Mouse (Mus musculus): ENCODE measurements around the gene Rpl13a.

- no peak for TF ChIP-seq MAX (IDR thresholded peaks at IDR 0.05)
- no peak for TF ChIP-seq CTCF (IDR thresholded peaks at IDR 0.05; ENCODE audit: control insufficient read depth, insufficient read depth, insufficient read length)
- no peak for TF ChIP-seq USF1 (IDR thresholded peaks at IDR 0.05; ENCODE audit: low read depth)
- no peak for TF ChIP-seq MYOD1 (IDR thresholded peaks at IDR 0.05; ENCODE audit: control insufficient read depth, insufficient read length, low read depth)
Measured at GRCm38 (mm10) chr7:45094121-45094520, 34.4 kb downstream of the Rpl13a start.
